In the genomic region with DNA sequence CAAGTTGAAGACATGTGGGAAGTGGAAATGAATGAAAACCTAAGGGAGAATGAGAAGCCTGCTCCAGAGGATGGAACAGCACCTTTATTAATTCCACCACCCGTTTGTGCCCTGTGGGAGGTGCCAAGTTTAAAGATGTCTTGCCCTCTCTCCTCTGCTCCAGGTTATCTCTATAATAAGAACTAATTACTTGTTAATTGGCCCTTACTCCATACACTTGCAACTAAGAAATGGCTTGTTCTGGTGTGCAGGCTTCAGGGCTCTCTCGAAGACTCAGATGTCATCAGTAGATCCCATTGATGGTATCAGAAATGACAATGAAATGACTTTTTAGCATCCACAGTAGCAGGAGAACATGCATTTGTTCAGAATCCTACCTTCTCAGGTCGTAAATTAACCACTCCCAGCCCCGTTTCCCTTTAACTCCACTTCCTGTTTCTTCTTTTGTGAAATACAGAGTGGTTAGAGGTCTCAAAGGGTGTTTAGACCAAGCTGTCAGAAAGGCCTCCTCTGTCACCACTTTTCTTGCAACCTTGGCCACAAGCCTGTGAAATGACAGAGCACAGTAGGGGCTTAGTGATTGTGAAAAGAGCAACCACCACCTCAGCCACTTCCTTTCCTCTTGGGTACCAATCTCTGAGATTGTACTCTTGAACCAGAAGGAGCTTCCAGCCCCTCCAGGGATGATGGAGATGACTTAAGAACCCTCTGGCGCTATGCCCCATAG, we compare ENCODE assay signal across 8 mouse cellular contexts. TPM values are rescaled to one million over a fixed set of nuclear protein-coding genes. Genes with fewer than 3 reads are reported as not detected.
A peak's percentile ranks its signal among the peaks of the same experiment; 100 is the strongest.
DNase-seq lines count a peak whose midpoint lies in the region; TF ChIP-seq lines count a peak whose summit lies in the region.

A gene (minus strand): TSS at position 51 of the 727 bp plus-strand sequence.

- 60% methylated on average over 5 of the region's 5 CpGs for WGBS in heart, adult 2 months
- WGBS in macrophage (ENCODE audit: missing documents) = 14% methylated on average over 5 of the region's 5 CpGs

- H3K36me3 ChIP-seq in heart, adult 2 months (ENCODE audit: control insufficient read depth, insufficient read depth, low read length) = no peaks in the 10 kb centered on the region; the same call in 1 of the 2 replicates
- no peaks in the 10 kb centered on the region for H3K36me3 ChIP-seq in macrophage (ENCODE audit: inconsistent target)

- H3K9ac ChIP-seq in heart, adult 2 months (ENCODE audit: low read depth, low read length) = no peak within 1 kb of the TSS

- DNase-seq in left cerebral cortex, adult 18-20 months (ENCODE audit: low spot score in 2 of 2) = no peak
- no peak for DNase-seq in left cerebral cortex, adult 11 months (ENCODE audit: low spot score)
- peak; percentile 44 for DNase-seq in c-Kit-positive CD71-negative TER-119-negative erythroid progenitor cells, embryonic 14.5 days (ENCODE audit: low read depth)
- DNase-seq in heart, adult 2 months = no peak
- no peak for DNase-seq in layer of hippocampus, postnatal 10 days (ENCODE audit: low spot score in 2 of 2)
- DNase-seq in urinary bladder, postnatal 10 days (ENCODE audit: low spot score) = no peak
- DNase-seq in cerebellum, adult 11 months = no peak

- no peak within 1 kb of the TSS for H3K4me3 ChIP-seq in heart, adult 2 months
- no peak within 1 kb of the TSS for H3K4me3 ChIP-seq in macrophage (ENCODE audit: inconsistent target)

- H3K27ac ChIP-seq in heart, adult 2 months = peak within 1 kb of the TSS; percentile 78
- H3K27ac ChIP-seq in macrophage = 0 out of 2 replicates have a peak within 1 kb of the TSS, but pooled peaks have one; percentile 0

- intact Hi-C loops in heart, adult 2 months (cut with DNase I) = no loop called here

- TF ChIP-seq EP300 in heart, adult 2 months (IDR thresholded peaks at IDR 0.05; ENCODE audit: insufficient read depth, low read depth, low read length) = no peak

- no peaks in the 10 kb centered on the region for H3K79me2 ChIP-seq in heart, adult 2 months (replicated peaks; ENCODE audit: control insufficient read depth, insufficient read depth, low read length)
- H3K79me2 ChIP-seq in macrophage (ENCODE audit: inconsistent target) = no peaks in the 10 kb centered on the region

- no peaks in the 10 kb centered on the region for H3K27me3 ChIP-seq in heart, adult 2 months (ENCODE audit: control insufficient read depth, insufficient read depth, low read length)

- TF ChIP-seq CTCF in heart, adult 2 months (IDR thresholded peaks at IDR 0.05) = no peak

- no peak for TF ChIP-seq POLR2A in heart, adult 2 months (IDR thresholded peaks at IDR 0.05; ENCODE audit: insufficient read depth, low read depth, low read length)

- H3K4me1 ChIP-seq in heart, adult 2 months (ENCODE audit: control insufficient read depth, insufficient read depth, low read length) = peaks cover 2% of the 10 kb centered on the region

RNA-seq across cellular contexts. Expression of the gene that starts here (rescaled TPM):
- 100 to 1,000 TPM; 105 to 108 TPM for total RNA-seq in left cerebral cortex, adult 18-20 months (2021)
- total RNA-seq in heart, adult 2 months (2021) = 10 to 100 TPM; 85.1 to 87.6 TPM
- 14.1 and 34.8 TPM in 2 replicates for polyA plus RNA-seq in heart, adult 2 months (2012; rRNA removed)
- total RNA-seq in layer of hippocampus, postnatal 10 days (2021) = 100 to 1,000 TPM in 1 of 2 experiments, 10 to 100 TPM in 1; 97.4 to 104 TPM
- total RNA-seq in macrophage (2018; cell fraction: chromatin; rRNA removed) = 1,000 to 10,000 TPM in 12 of 26 experiments, 100 to 1,000 TPM in 13, 10 to 100 TPM in 1; 98.1 to 9,655 (median 812) TPM
- 1,000 to 10,000 TPM in 2 of 26 experiments, 100 to 1,000 TPM in 17, 10 to 100 TPM in 7; 53.1 to 1,158 (median 262) TPM for total RNA-seq in macrophage (2018; cell fraction: cytosol; rRNA removed)
- 1,000 to 10,000 TPM in 12 of 26 experiments, 100 to 1,000 TPM in 14; 107 to 7,040 (median 913) TPM for total RNA-seq in macrophage (2018; cell fraction: nucleus; rRNA removed)
- polyA plus RNA-seq in macrophage (2018) = 38.4 to 106 TPM (median 92.1 TPM) in 3 replicates
